Mouse (Mus musculus): ENCODE results near the gene Bmpr1b. TPM values are rescaled to one million over a fixed set of nuclear protein-coding genes. Genes with fewer than 3 reads are reported as not detected.

Gene Bmpr1b
- total and polyA plus RNA-seq, 2 experiments from 2014 or later: 2.4 to 9.6 TPM

DNA sequence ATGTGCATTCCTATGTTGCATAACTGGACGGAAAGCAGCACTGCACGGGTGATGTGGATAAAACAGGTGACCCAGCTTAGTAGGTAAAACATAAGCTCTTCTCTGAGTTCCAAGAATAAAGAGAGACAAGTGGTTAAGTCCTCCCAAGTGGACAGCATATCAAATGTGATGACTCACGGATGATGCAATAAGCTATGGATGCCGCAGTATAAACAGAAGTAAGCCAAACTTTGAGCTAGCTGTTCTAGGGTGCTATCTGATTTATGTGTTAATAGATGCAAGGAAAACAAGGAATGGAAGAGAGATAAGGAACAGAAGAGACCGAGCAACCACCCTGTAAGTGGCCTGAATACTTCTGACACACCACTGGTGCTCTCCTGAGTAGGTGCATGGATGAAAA is 120.1 kb downstream of the Bmpr1b start:
- no peaks in the 10 kb centered on the region for H3K27me3 ChIP-seq (ENCODE audit: insufficient read depth, low read length)
- ATAC-seq (ENCODE audit: low FRiP score) (no peak), DNase-seq (ENCODE audit: low spot score) (no peak)
- H3K27ac ChIP-seq (ENCODE audit: low read depth, low read length): no peak overlapping the region
- H3K36me3 ChIP-seq (ENCODE audit: insufficient read depth, low read length): no peaks in the 10 kb centered on the region
- TF ChIP-seq CTCF (IDR thresholded peaks at IDR 0.05): no peak
- no peak overlapping the region for H3K9ac ChIP-seq (replicated peaks; ENCODE audit: low read length, poor library complexity, severe bottlenecking)
- 94% methylated on average over 5 of the region's 5 CpGs for WGBS
- no peak overlapping the region for H3K4me2 ChIP-seq (ENCODE audit: low read depth, low read length, poor library complexity, severe bottlenecking)
- H3K9me3 ChIP-seq (ENCODE audit: low read length): no peaks in the 10 kb centered on the region
- H3K4me3 ChIP-seq (ENCODE audit: low read depth, low read length): no peak overlapping the region
- no peaks in the 10 kb centered on the region for H3K4me1 ChIP-seq (ENCODE audit: insufficient read depth, low read length)

DNA sequence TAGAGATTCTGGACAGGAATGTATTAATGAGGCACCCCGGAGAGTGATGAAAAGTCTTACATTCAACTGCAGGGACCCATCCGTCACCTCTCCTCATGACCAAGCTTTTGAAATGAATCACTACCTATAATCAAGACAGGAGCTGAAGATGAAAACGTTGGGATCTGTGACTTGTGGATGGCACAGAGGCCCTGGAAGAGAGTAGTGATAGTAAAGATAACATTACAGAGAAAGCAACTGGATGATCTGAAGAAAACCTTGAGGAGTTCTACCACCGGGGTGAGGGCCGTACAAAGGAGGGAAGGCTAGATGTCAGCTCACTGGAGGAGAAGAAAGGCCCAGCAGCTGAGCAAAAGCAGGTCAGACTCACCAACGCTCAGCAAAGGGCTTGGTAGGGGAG is 120.7 kb downstream of the Bmpr1b start:
- Histone ChIP-seq H3K36me3 (ENCODE audit: insufficient read depth, low read length) (no peaks in the 10 kb centered on the region), H3K4me1 (ENCODE audit: insufficient read depth, low read length) (no peaks in the 10 kb centered on the region), H3K27ac (ENCODE audit: low read depth, low read length) (no peak overlapping the region), H3K27me3 (ENCODE audit: insufficient read depth, low read length) (no peaks in the 10 kb centered on the region), H3K4me2 (ENCODE audit: low read depth, low read length, poor library complexity, severe bottlenecking) (no peak overlapping the region), H3K9ac (replicated peaks; ENCODE audit: low read length, poor library complexity, severe bottlenecking) (no peak overlapping the region), H3K9me3 (ENCODE audit: low read length) (no peaks in the 10 kb centered on the region), H3K4me3 (ENCODE audit: low read depth, low read length) (no peak overlapping the region)
- no peak for ATAC-seq (ENCODE audit: low FRiP score)
- WGBS: 68% methylated on average over 6 of the region's 6 CpGs
- no peak for TF ChIP-seq CTCF (IDR thresholded peaks at IDR 0.05)
- DNase-seq (ENCODE audit: low spot score): no peak

DNA sequence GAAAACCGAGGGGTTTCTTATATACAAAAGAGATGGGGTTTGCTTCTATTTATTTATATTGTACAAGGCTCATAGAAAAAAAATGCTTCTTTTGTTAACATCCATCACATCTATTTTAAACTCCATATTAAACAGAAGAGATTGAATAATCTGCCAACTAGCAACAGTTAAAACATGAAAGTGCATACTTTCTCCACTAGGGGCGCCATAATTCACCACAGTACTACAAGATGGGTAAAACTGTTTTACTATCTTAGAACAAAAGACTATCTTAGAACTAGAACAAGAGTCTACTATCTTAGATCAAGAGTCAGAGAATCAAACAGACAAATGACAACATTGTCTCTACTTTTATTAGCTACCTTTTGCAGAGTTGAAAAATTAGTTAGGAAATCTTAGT is 125.8 kb downstream of the Bmpr1b start:
- Histone ChIP-seq H3K4me3 (ENCODE audit: low read depth, low read length) (no peak overlapping the region), H3K36me3 (ENCODE audit: insufficient read depth, low read length) (no peaks in the 10 kb centered on the region), H3K27me3 (ENCODE audit: insufficient read depth, low read length) (no peaks in the 10 kb centered on the region), H3K4me2 (ENCODE audit: low read depth, low read length, poor library complexity, severe bottlenecking) (no peak overlapping the region), H3K9me3 (ENCODE audit: low read length) (no peaks in the 10 kb centered on the region), H3K27ac (ENCODE audit: low read depth, low read length) (no peak overlapping the region), H3K4me1 (ENCODE audit: insufficient read depth, low read length) (no peaks in the 10 kb centered on the region), H3K9ac (replicated peaks; ENCODE audit: low read length, poor library complexity, severe bottlenecking) (no peak overlapping the region)
- DNase-seq (ENCODE audit: low spot score): peak; percentile 19
- 47% methylated on average over 2 of the region's 2 CpGs for WGBS
- peak; percentile 68 for TF ChIP-seq CTCF (IDR thresholded peaks at IDR 0.05)
- ATAC-seq (ENCODE audit: low FRiP score): no peak

DNA sequence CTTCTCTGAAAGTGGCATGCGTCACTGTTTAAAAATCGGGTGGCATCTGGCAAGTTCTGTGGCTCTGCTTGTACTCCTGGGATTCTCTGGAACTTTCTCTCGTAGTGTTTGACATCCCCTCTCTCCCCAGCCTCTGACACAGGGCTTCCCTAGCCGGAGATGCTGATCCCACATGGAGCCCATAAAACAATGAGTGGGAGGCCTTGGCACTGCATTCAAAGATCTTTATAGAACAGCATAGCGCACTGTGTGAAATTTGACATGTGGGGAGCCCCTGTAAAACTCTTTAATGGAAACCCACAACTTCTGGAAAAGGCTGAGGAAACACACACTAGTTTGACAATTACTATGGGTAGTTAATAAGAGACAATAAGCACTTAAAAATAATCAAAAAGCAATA is 126.2 kb downstream of the Bmpr1b start:
- no peak for TF ChIP-seq CTCF (IDR thresholded peaks at IDR 0.05)
- H3K9me3 ChIP-seq (ENCODE audit: low read length): no peaks in the 10 kb centered on the region
- H3K9ac ChIP-seq (replicated peaks; ENCODE audit: low read length, poor library complexity, severe bottlenecking): no peak overlapping the region
- H3K27me3 ChIP-seq (ENCODE audit: insufficient read depth, low read length): no peaks in the 10 kb centered on the region
- no peak for ATAC-seq (ENCODE audit: low FRiP score)
- DNase-seq (ENCODE audit: low spot score): no peak
- no peak overlapping the region for H3K4me2 ChIP-seq (ENCODE audit: low read depth, low read length, poor library complexity, severe bottlenecking)
- WGBS: 85% methylated on average over 5 of the region's 5 CpGs
- H3K36me3 ChIP-seq (ENCODE audit: insufficient read depth, low read length): no peaks in the 10 kb centered on the region
- no peaks in the 10 kb centered on the region for H3K4me1 ChIP-seq (ENCODE audit: insufficient read depth, low read length)
- no peak overlapping the region for H3K4me3 ChIP-seq (ENCODE audit: low read depth, low read length)
- H3K27ac ChIP-seq (ENCODE audit: low read depth, low read length): no peak overlapping the region

DNA sequence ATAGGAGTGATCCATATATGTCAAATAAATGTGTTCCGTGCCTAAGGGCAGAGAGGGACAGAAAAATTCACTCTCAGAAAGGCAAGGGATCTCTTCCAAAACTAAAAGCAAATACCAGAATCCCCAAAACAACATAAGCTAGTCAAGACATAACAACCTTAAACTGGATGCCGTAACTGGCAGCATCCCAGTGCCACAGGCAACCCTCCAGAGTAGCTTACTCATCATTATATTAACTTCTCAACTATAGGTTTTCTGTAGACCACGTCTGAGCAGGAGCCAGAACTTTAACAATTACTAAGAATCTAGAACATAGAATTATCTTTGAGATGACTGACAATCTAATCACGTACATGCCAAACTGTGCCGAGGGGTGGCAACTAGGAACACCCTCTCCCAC is 128.9 kb downstream of the Bmpr1b start:
- Histone ChIP-seq H3K27me3 (ENCODE audit: insufficient read depth, low read length) (no peaks in the 10 kb centered on the region), H3K4me1 (ENCODE audit: insufficient read depth, low read length) (no peaks in the 10 kb centered on the region), H3K4me2 (ENCODE audit: low read depth, low read length, poor library complexity, severe bottlenecking) (no peak overlapping the region), H3K36me3 (ENCODE audit: insufficient read depth, low read length) (no peaks in the 10 kb centered on the region), H3K4me3 (ENCODE audit: low read depth, low read length) (no peak overlapping the region), H3K9ac (replicated peaks; ENCODE audit: low read length, poor library complexity, severe bottlenecking) (no peak overlapping the region), H3K9me3 (ENCODE audit: low read length) (no peaks in the 10 kb centered on the region), H3K27ac (ENCODE audit: low read depth, low read length) (no peak overlapping the region)
- 91% methylated on average over 5 of the region's 5 CpGs for WGBS
- TF ChIP-seq CTCF (IDR thresholded peaks at IDR 0.05): no peak
- DNase-seq (ENCODE audit: low spot score) (no peak), ATAC-seq (ENCODE audit: low FRiP score) (no peak)

DNA sequence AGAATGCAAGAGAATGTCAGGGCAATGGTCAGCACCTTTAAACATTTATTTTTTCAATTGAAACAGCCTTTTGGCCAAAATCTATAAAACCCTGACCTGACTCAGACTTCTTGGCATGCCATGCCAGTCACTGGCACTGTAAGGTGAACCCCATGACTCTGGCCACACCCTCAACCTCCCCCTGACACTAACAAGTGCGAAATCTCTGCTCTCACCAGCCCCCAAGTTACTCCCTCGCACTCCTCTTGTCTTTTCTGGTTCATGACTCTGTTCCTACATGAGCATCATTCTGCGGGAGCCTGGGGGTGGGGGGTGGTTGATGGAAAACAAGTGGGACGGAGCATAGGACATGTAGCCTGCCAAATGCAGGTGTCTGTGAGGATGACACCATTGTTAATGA is 135.1 kb downstream of the Bmpr1b start:
- Histone ChIP-seq H3K27me3 (ENCODE audit: insufficient read depth, low read length) (no peaks in the 10 kb centered on the region), H3K9ac (replicated peaks; ENCODE audit: low read length, poor library complexity, severe bottlenecking) (no peak overlapping the region), H3K4me3 (ENCODE audit: low read depth, low read length) (no peak overlapping the region), H3K9me3 (ENCODE audit: low read length) (no peaks in the 10 kb centered on the region), H3K4me2 (ENCODE audit: low read depth, low read length, poor library complexity, severe bottlenecking) (no peak overlapping the region), H3K36me3 (ENCODE audit: insufficient read depth, low read length) (no peaks in the 10 kb centered on the region), H3K4me1 (ENCODE audit: insufficient read depth, low read length) (no peaks in the 10 kb centered on the region), H3K27ac (ENCODE audit: low read depth, low read length) (no peak overlapping the region)
- no peak for DNase-seq (ENCODE audit: low spot score)
- no peak for TF ChIP-seq CTCF (IDR thresholded peaks at IDR 0.05)
- no peak for ATAC-seq (ENCODE audit: low FRiP score)
- WGBS: 82% methylated on average over 4 of the region's 4 CpGs

Data from midbrain, postnatal 0 days (tissue).